Mouse (Mus musculus): ENCODE results near the gene Stard7. TPM values are rescaled to one million over a fixed set of nuclear protein-coding genes. Genes with fewer than 3 reads are reported as not detected.
"Not testable (repeated sequence)": the region's sequence is repeated elsewhere in the genome, so short reads cannot be mapped to it uniquely, and the experiment has no call there.

The Stard7 gene
- polyA plus RNA-seq, 1 experiment from 2014 or later: 14.5 TPM

GRCm38 (mm10) chr2:127304192-127304591, 34.2 kb downstream of the Stard7 start:
- H3K4me3 ChIP-seq (ENCODE audit: inconsistent target); H3K79me2 ChIP-seq (ENCODE audit: inconsistent target); H3K36me3 ChIP-seq (ENCODE audit: inconsistent target); H3K27ac ChIP-seq: not testable (repeated sequence)
- WGBS (ENCODE audit: missing documents): 89% methylated on average over 3 of the region's 4 CpGs

GRCm38 (mm10) chr2:127304609-127305210, 34.7 kb downstream of the Stard7 start:
- Histone ChIP-seq H3K36me3 (ENCODE audit: inconsistent target) (no peaks in the 10 kb centered on the region), H3K4me3 (ENCODE audit: inconsistent target) (no peak overlapping the region), H3K79me2 (ENCODE audit: inconsistent target) (no peaks in the 10 kb centered on the region), H3K27ac (no peak overlapping the region)
- WGBS (ENCODE audit: missing documents): 93% methylated on average over 3 of the region's 3 CpGs

GRCm38 (mm10) chr2:127306123-127306522, 36.1 kb downstream of the Stard7 start:
- no peak overlapping the region for H3K4me3 ChIP-seq (ENCODE audit: inconsistent target)
- no peak overlapping the region for H3K27ac ChIP-seq
- H3K79me2 ChIP-seq (ENCODE audit: inconsistent target): no peaks in the 10 kb centered on the region
- H3K36me3 ChIP-seq (ENCODE audit: inconsistent target): no peaks in the 10 kb centered on the region

GRCm38 (mm10) chr2:127307179-127307578, 37.2 kb downstream of the Stard7 start:
- WGBS (ENCODE audit: missing documents): 49% methylated on average over 3 of the region's 3 CpGs
- H3K36me3 ChIP-seq (ENCODE audit: inconsistent target): no peaks in the 10 kb centered on the region
- no peaks in the 10 kb centered on the region for H3K79me2 ChIP-seq (ENCODE audit: inconsistent target)
- no peak overlapping the region for H3K4me3 ChIP-seq (ENCODE audit: inconsistent target)
- H3K27ac ChIP-seq: no peak overlapping the region

GRCm38 (mm10) chr2:127308660-127309059, 38.6 kb downstream of the Stard7 start:
- no peak overlapping the region for H3K4me3 ChIP-seq (ENCODE audit: inconsistent target)
- WGBS (ENCODE audit: missing documents): 89% methylated on average over 2 of the region's 2 CpGs

GRCm38 (mm10) chr2:127310246-127310645, 40.2 kb downstream of the Stard7 start:
- Histone ChIP-seq H3K27ac (no peak overlapping the region), H3K79me2 (ENCODE audit: inconsistent target) (no peaks in the 10 kb centered on the region), H3K4me3 (ENCODE audit: inconsistent target) (no peak overlapping the region), H3K36me3 (ENCODE audit: inconsistent target) (no peaks in the 10 kb centered on the region)
- 34% methylated on average over 2 of the region's 2 CpGs for WGBS (ENCODE audit: missing documents)

More at GRCm38 (mm10) chr2:127308660-127309059, 38.6 kb downstream of the Stard7 start:
- no peak overlapping the region for H3K27ac ChIP-seq
- no peaks in the 10 kb centered on the region for H3K79me2 ChIP-seq (ENCODE audit: inconsistent target)
- no peaks in the 10 kb centered on the region for H3K36me3 ChIP-seq (ENCODE audit: inconsistent target)

- WGBS (ENCODE audit: missing documents): 53% methylated on average over 7 of the region's 7 CpGs
- Histone ChIP-seq H3K4me3 (ENCODE audit: inconsistent target) (no peak overlapping the region), H3K36me3 (ENCODE audit: inconsistent target) (no peaks in the 10 kb centered on the region), H3K79me2 (ENCODE audit: inconsistent target) (no peaks in the 10 kb centered on the region), H3K27ac (no peak overlapping the region)
Observed at GRCm38 (mm10) chr2:127310685-127311084, 40.7 kb downstream of the Stard7 start.

GRCm38 (mm10) chr2:127311193-127311592, 41.2 kb downstream of the Stard7 start:
- WGBS (ENCODE audit: missing documents): 89% methylated on average over 1 of the region's 1 CpGs
- H3K27ac ChIP-seq: no peak overlapping the region
- H3K4me3 ChIP-seq (ENCODE audit: inconsistent target): no peak overlapping the region
- no peaks in the 10 kb centered on the region for H3K79me2 ChIP-seq (ENCODE audit: inconsistent target)
- H3K36me3 ChIP-seq (ENCODE audit: inconsistent target): no peaks in the 10 kb centered on the region

- H3K4me3 ChIP-seq (ENCODE audit: inconsistent target): no peak overlapping the region
- H3K27ac ChIP-seq: no peak overlapping the region
- H3K79me2 ChIP-seq (ENCODE audit: inconsistent target): no peaks in the 10 kb centered on the region
- WGBS (ENCODE audit: missing documents): 94% methylated on average over 4 of the region's 4 CpGs
- no peaks in the 10 kb centered on the region for H3K36me3 ChIP-seq (ENCODE audit: inconsistent target)
Observed at GRCm38 (mm10) chr2:127312801-127313200, 42.8 kb downstream of the Stard7 start.

GRCm38 (mm10) chr2:127313878-127314277, 43.9 kb downstream of the Stard7 start:
- 72% methylated on average over 4 of the region's 4 CpGs for WGBS (ENCODE audit: missing documents)
- Histone ChIP-seq H3K27ac (no peak overlapping the region), H3K36me3 (ENCODE audit: inconsistent target) (no peaks in the 10 kb centered on the region), H3K79me2 (ENCODE audit: inconsistent target) (no peaks in the 10 kb centered on the region), H3K4me3 (ENCODE audit: inconsistent target) (no peak overlapping the region)

GRCm38 (mm10) chr2:127314467-127315154, 44.6 kb downstream of the Stard7 start:
- Histone ChIP-seq H3K4me3 (ENCODE audit: inconsistent target) (no peak overlapping the region), H3K27ac (no peak overlapping the region), H3K79me2 (ENCODE audit: inconsistent target) (no peaks in the 10 kb centered on the region), H3K36me3 (ENCODE audit: inconsistent target) (no peaks in the 10 kb centered on the region)
- 47% methylated on average over 6 of the region's 6 CpGs for WGBS (ENCODE audit: missing documents)

GRCm38 (mm10) chr2:127315155-127315470, 45.1 kb downstream of the Stard7 start:
- Histone ChIP-seq H3K79me2 (ENCODE audit: inconsistent target) (no peaks in the 10 kb centered on the region), H3K36me3 (ENCODE audit: inconsistent target) (no peaks in the 10 kb centered on the region), H3K4me3 (ENCODE audit: inconsistent target) (no peak overlapping the region), H3K27ac (no peak overlapping the region)
- 92% methylated on average over 1 of the region's 1 CpGs for WGBS (ENCODE audit: missing documents)

- H3K79me2 ChIP-seq (ENCODE audit: inconsistent target): no peaks in the 10 kb centered on the region
- no peak overlapping the region for H3K4me3 ChIP-seq (ENCODE audit: inconsistent target)
- H3K27ac ChIP-seq: no peak overlapping the region
- WGBS (ENCODE audit: missing documents): 93% methylated on average over 5 of the region's 5 CpGs
- H3K36me3 ChIP-seq (ENCODE audit: inconsistent target): no peaks in the 10 kb centered on the region
Observed at GRCm38 (mm10) chr2:127316431-127316830, 46.4 kb downstream of the Stard7 start.

- Histone ChIP-seq H3K27ac (no peak overlapping the region), H3K79me2 (ENCODE audit: inconsistent target) (no peaks in the 10 kb centered on the region), H3K36me3 (ENCODE audit: inconsistent target) (no peaks in the 10 kb centered on the region), H3K4me3 (ENCODE audit: inconsistent target) (no peak overlapping the region)
- WGBS (ENCODE audit: missing documents): 29% methylated on average over 4 of the region's 4 CpGs
Observed at GRCm38 (mm10) chr2:127318136-127318535, 48.1 kb downstream of the Stard7 start.

GRCm38 (mm10) chr2:127319071-127319470, 49.1 kb downstream of the Stard7 start:
- no peak overlapping the region for H3K27ac ChIP-seq
- 31% methylated on average over 4 of the region's 4 CpGs for WGBS (ENCODE audit: missing documents)
- H3K79me2 ChIP-seq (ENCODE audit: inconsistent target): no peaks in the 10 kb centered on the region
- no peak overlapping the region for H3K4me3 ChIP-seq (ENCODE audit: inconsistent target)
- H3K36me3 ChIP-seq (ENCODE audit: inconsistent target): no peaks in the 10 kb centered on the region
